Mouse (Mus musculus) testis, adult 2 months (tissue): ENCODE data around the gene Olfr153. TPM values are rescaled to one million over a fixed set of nuclear protein-coding genes. Genes with fewer than 3 reads are reported as not detected.
"Not testable (repeated sequence)": the region's sequence is repeated elsewhere in the genome, so short reads cannot be mapped to it uniquely, and the experiment has no call there.

Experiments used
- H3K27ac ChIP-seq: fragments of 200-500 bp; 2 replicates; pipeline ENCODE4 v1.5.1; 2012; ENCODE audit warnings: low read depth, low read length; ENCODE audit not compliant: control insufficient read depth, insufficient read depth
- H3K27me3 ChIP-seq: fragments of 200-500 bp; 2 replicates; pipeline ENCODE4 v1.6.1; 2012; ENCODE audit warnings: mild to moderate bottlenecking, low read length, moderate library complexity; ENCODE audit not compliant: control insufficient read depth, insufficient read depth
- H3K36me3 ChIP-seq: fragments of 200-500 bp; 2 replicates; pipeline ENCODE4 v1.6.1; 2012; ENCODE audit warnings: mild to moderate bottlenecking, low read length; ENCODE audit not compliant: control insufficient read depth, insufficient read depth
- H3K4me1 ChIP-seq: fragments of 200-500 bp; 2 replicates; pipeline ENCODE4 v1.6.1; 2012; ENCODE audit warnings: low read length; ENCODE audit not compliant: control insufficient read depth, insufficient read depth
- H3K4me3 ChIP-seq: fragments of 200-500 bp; 2 replicates; pipeline ENCODE4 v1.5.1; 2012; ENCODE audit warnings: low read depth, mild to moderate bottlenecking, low read length, moderate library complexity, mixed read lengths; ENCODE audit not compliant: control insufficient read depth
- CTCF ChIP-seq: fragments of 200-500 bp; IDR thresholded peaks from 2 replicates; pipeline ENCODE4 v1.5.1; 2012; ENCODE audit warnings: low read depth, mild to moderate bottlenecking, inconsistent platforms, low read length, moderate library complexity; ENCODE audit not compliant: control insufficient read depth, insufficient read depth, insufficient replicate concordance
- POLR2A ChIP-seq: fragments of 200-500 bp; IDR thresholded peaks from 2 replicates; pipeline ENCODE4 v1.6.1; 2012; ENCODE audit warnings: low read depth, mild to moderate bottlenecking, inconsistent platforms, low read length, moderate library complexity; ENCODE audit not compliant: control insufficient read depth
- polyA plus RNA-seq: library from polyadenylated mRNA; depleted of rRNA; stranded (reverse); fragments of >200 nt; gene quantifications from 2 replicates; pipeline ENCODE4 v1.2.3, GENCODE M21; 2012; rRNA removed

The Olfr153 gene
- 0.08 and 0.42 TPM in 2 replicates for polyA plus RNA-seq

GRCm38 (mm10) chr2:87531496-87531895 lies at the start of gene Olfr153:
Gene Olfr153 (plus strand): TSS chr2:87531796.
- TF ChIP-seq POLR2A (no peak), CTCF (no peak)
- no peak within 1 kb of the TSS for H3K4me3 ChIP-seq
- H3K4me1 ChIP-seq = no peaks in the 10 kb centered on the region
- H3K36me3 ChIP-seq = no peaks in the 10 kb centered on the region
- H3K27me3 ChIP-seq = no peaks in the 10 kb centered on the region
- no peak within 1 kb of the TSS for H3K27ac ChIP-seq

GRCm38 (mm10) chr2:87482276-87482675 lies 49.3 kb upstream of the Olfr153 start:
- Histone ChIP-seq H3K27ac (no peak overlapping the region), H3K4me3 (no peak overlapping the region), H3K27me3 (no peaks in the 10 kb centered on the region), H3K36me3 (no peaks in the 10 kb centered on the region), H3K4me1 (no peaks in the 10 kb centered on the region)
- TF ChIP-seq POLR2A (no peak), CTCF (no peak)

- H3K4me3 ChIP-seq, H3K27ac ChIP-seq, H3K36me3 ChIP-seq, H3K27me3 ChIP-seq, H3K4me1 ChIP-seq: not testable (repeated sequence)
Measured at GRCm38 (mm10) chr2:87496993-87497392, 34.6 kb upstream of the Olfr153 start, which contains the start of gene Pramel7. Gene Pramel7 (minus strand): TSS chr2:87497093.

GRCm38 (mm10) chr2:87506265-87506664 lies 25.3 kb upstream of the Olfr153 start, which contains the start of gene Pramel6:
Gene Pramel6 (plus strand): TSS chr2:87506565.
- no peak within 1 kb of the TSS for H3K4me3 ChIP-seq

GRCm38 (mm10) chr2:87515046-87515445 lies 16.6 kb upstream of the Olfr153 start:
- Histone ChIP-seq H3K4me3 (no peak overlapping the region), H3K4me1 (no peaks in the 10 kb centered on the region), H3K36me3 (no peaks in the 10 kb centered on the region), H3K27ac (no peak overlapping the region), H3K27me3 (no peaks in the 10 kb centered on the region)
- no peak for TF ChIP-seq POLR2A
- TF ChIP-seq CTCF = no peak

More at GRCm38 (mm10) chr2:87506265-87506664, 25.3 kb upstream of the Olfr153 start, which contains the start of gene Pramel6:
- H3K4me1 ChIP-seq = no peaks in the 10 kb centered on the region
- no peak for TF ChIP-seq POLR2A
- no peak for TF ChIP-seq CTCF
- no peak within 1 kb of the TSS for H3K27ac ChIP-seq
- no peaks in the 10 kb centered on the region for H3K27me3 ChIP-seq
- H3K36me3 ChIP-seq = no peaks in the 10 kb centered on the region

- Histone ChIP-seq H3K4me3 (no peak overlapping the region), H3K27ac (no peak overlapping the region), H3K4me1 (no peaks in the 10 kb centered on the region), H3K27me3 (no peaks in the 10 kb centered on the region), H3K36me3 (no peaks in the 10 kb centered on the region)
- TF ChIP-seq CTCF (no peak), POLR2A (no peak)
Measured at GRCm38 (mm10) chr2:87515457-87516060, 16.0 kb upstream of the Olfr153 start.

- H3K36me3 ChIP-seq = no peaks in the 10 kb centered on the region
- TF ChIP-seq POLR2A = no peak
- TF ChIP-seq CTCF = no peak
- H3K4me3 ChIP-seq = no peak overlapping the region
- no peaks in the 10 kb centered on the region for H3K27me3 ChIP-seq
- H3K4me1 ChIP-seq = no peaks in the 10 kb centered on the region
- H3K27ac ChIP-seq = no peak overlapping the region
Measured at GRCm38 (mm10) chr2:87516581-87516980, 15.0 kb upstream of the Olfr153 start.
